Mouse (Mus musculus) CH12.LX (cell line): ENCODE results near the gene Dpy19l3.

Source experiments
- ETS1 ChIP-seq: conservative IDR thresholded peaks from 2 replicates; pipeline ENCODE4 v1.6.1; 2012; ENCODE audit warnings: low read depth, mild to moderate bottlenecking, inconsistent platforms, low read length, improper control_type of control experiment, moderate library complexity
- JUND ChIP-seq: conservative IDR thresholded peaks from 2 replicates; pipeline ENCODE4 v1.6.1; 2011; ENCODE audit warnings: low read depth, low read length, improper control_type of control experiment
- MAX ChIP-seq: IDR thresholded peaks from 2 replicates; pipeline ENCODE4 v1.6.1; 2011; ENCODE audit warnings: low read length, improper control_type of control experiment
- MEF2A ChIP-seq: IDR thresholded peaks from 2 replicates; pipeline ENCODE4 v1.6.1; 2014; ENCODE audit warnings: low read depth, mild to moderate bottlenecking, inconsistent platforms, low read length, improper control_type of control experiment, borderline replicate concordance
- TCF12 ChIP-seq: IDR thresholded peaks from 2 replicates; pipeline ENCODE4 v1.6.1; 2014; ENCODE audit warnings: low read depth, mild to moderate bottlenecking, inconsistent platforms, low read length, improper control_type of control experiment
- UBTF ChIP-seq: IDR thresholded peaks from 2 replicates; pipeline ENCODE4 v1.6.1; 2012; ENCODE audit warnings: low read depth, mild to moderate bottlenecking, inconsistent platforms, low read length, improper control_type of control experiment, moderate library complexity

DNA sequence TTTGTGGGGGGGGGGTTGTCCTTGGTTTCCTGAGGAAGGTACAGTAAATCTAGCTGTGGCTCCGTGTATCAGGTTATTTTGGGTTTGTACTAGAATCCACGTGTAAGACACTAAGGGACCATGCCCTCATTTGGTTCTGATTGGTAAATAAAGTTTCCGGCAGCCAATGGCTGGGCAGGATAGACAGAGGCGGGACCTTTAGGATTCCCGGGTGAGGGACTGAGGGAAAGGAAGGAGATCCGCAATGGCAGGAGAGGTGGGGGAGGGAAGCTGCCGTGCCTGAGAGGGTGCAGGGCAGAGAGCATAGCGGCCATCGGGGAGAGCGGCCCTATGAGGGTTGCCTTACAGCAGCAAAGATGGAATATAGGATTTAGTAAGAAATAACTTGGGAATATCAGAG, 67.0 kb downstream of the Dpy19l3 start:
- TF ChIP-seq MEF2A: no peak
- no peak for TF ChIP-seq MAX
- TF ChIP-seq UBTF: no peak
- no peak for TF ChIP-seq TCF12
- TF ChIP-seq ETS1: no peak
- no peak for TF ChIP-seq JUND
